Mouse (Mus musculus) myocyte (in vitro differentiated cells): ENCODE measurements around the gene BC024063. TPM values are rescaled to one million over a fixed set of nuclear protein-coding genes. Genes with fewer than 3 reads are reported as not detected.
A peak's percentile ranks its signal among the peaks of the same experiment; 100 is the strongest.

Experiments used
- H3K27me3 ChIP-seq: one replicate; pipeline ENCODE4 v1.6.1; 2011; ENCODE audit not compliant: control insufficient read depth, insufficient read depth, insufficient read length
- H3K36me3 ChIP-seq: one replicate; pipeline ENCODE4 v1.6.1; 2011; ENCODE audit not compliant: control insufficient read depth, insufficient read depth
- H3K4me2 ChIP-seq: one replicate; pipeline ENCODE4 v1.6.1; 2011; ENCODE audit warnings: low read depth, control low read depth
- H3K4me3 ChIP-seq: one replicate; pipeline ENCODE4 v1.5.1; 2011; ENCODE audit warnings: mild to moderate bottlenecking, control low read depth, moderate library complexity
- H3K79me2 ChIP-seq: one replicate; pipeline ENCODE4 v1.6.1; 2011; ENCODE audit not compliant: control insufficient read depth, insufficient read depth
- H3ac ChIP-seq: one replicate; pipeline ENCODE4 v1.6.1; 2011; ENCODE audit not compliant: control insufficient read depth, insufficient read length
- CEBPB ChIP-seq: IDR thresholded peaks from 2 replicates; pipeline ENCODE4 v1.6.1; 2011; ENCODE audit warnings: mild to moderate bottlenecking, moderate library complexity; ENCODE audit not compliant: poor library complexity, insufficient read depth, severe bottlenecking
- E2F4 ChIP-seq: IDR thresholded peaks from one replicate; pipeline ENCODE4 v1.6.1; 2011; ENCODE audit warnings: mild to moderate bottlenecking, control low read depth, moderate library complexity; ENCODE audit not compliant: insufficient read depth
- MAX ChIP-seq: IDR thresholded peaks from one replicate; pipeline ENCODE4 v1.6.1; 2011; ENCODE audit warnings: low read depth, mild to moderate bottlenecking, control low read depth
- MYOD1 ChIP-seq, 3 experiments: IDR thresholded peaks; one replicate each; pipeline ENCODE4 v1.6.1; 2011; ENCODE audit warnings: control low read depth in 2 of 3, low read depth in 2 of 3, mild to moderate bottlenecking in 2 of 3, moderate library complexity in 1 of 3; ENCODE audit not compliant: insufficient read length in 2 of 3, control insufficient read depth in 1 of 3
- MYOG ChIP-seq, 3 experiments: IDR thresholded peaks; one replicate each; pipeline ENCODE4 v1.6.1; 2011; ENCODE audit warnings: control low read depth in 2 of 3, low read depth in 2 of 3, mild to moderate bottlenecking in 2 of 3; ENCODE audit not compliant: insufficient read length in 2 of 3, control insufficient read depth in 1 of 3, insufficient read depth in 1 of 3
- POLR2A ChIP-seq: IDR thresholded peaks from one replicate; pipeline ENCODE4 v1.6.1; 2011; ENCODE audit warnings: low read depth, mild to moderate bottlenecking, control low read depth, moderate library complexity; ENCODE audit not compliant: insufficient read length
- POLR2AphosphoS2 ChIP-seq: IDR thresholded peaks from one replicate; pipeline ENCODE4 v1.6.1; 2011; ENCODE audit warnings: low read depth, control low read depth; ENCODE audit not compliant: insufficient read length
- REST ChIP-seq: IDR thresholded peaks from one replicate; pipeline ENCODE4 v1.6.1; 2011; ENCODE audit warnings: mild to moderate bottlenecking, control low read depth, moderate library complexity; ENCODE audit not compliant: insufficient read depth, insufficient read length
- SRF ChIP-seq: IDR thresholded peaks from one replicate; pipeline ENCODE4 v1.6.1; 2011; ENCODE audit warnings: low read depth; ENCODE audit not compliant: control insufficient read depth, insufficient read length
- TCF12 ChIP-seq: IDR thresholded peaks from one replicate; pipeline ENCODE4 v1.6.1; 2011; ENCODE audit warnings: mild to moderate bottlenecking, control low read depth; ENCODE audit not compliant: poor library complexity, insufficient read depth, severe bottlenecking
- TCF3 ChIP-seq: IDR thresholded peaks from one replicate; pipeline ENCODE4 v1.6.1; 2011; ENCODE audit warnings: low read depth, control low read depth; ENCODE audit not compliant: insufficient read length
- USF1 ChIP-seq: IDR thresholded peaks from one replicate; pipeline ENCODE4 v1.6.1; 2011; ENCODE audit warnings: low read depth, mild to moderate bottlenecking, control low read depth, moderate library complexity
- polyA plus RNA-seq: library from polyadenylated mRNA; unstranded; fragments of >200 nt; fragmentation: generic; extraction: Trizol; gene quantifications from one replicate; pipeline ENCODE4 v1.2.1, GENCODE M21; 2012; ENCODE audit warnings: missing spikeins

The BC024063 gene
- polyA plus RNA-seq, 1 experiment: 0.77 TPM

GRCm38 (mm10) chr10:82117206-82117605, 34.1 kb downstream of the BC024063 start:
- Histone ChIP-seq H3K36me3 (no peaks in the 10 kb centered on the region), H3K4me3 (no peak overlapping the region), H3K4me2 (no peak overlapping the region), H3ac (no peak overlapping the region), H3K27me3 (no peaks in the 10 kb centered on the region), H3K79me2 (no peaks in the 10 kb centered on the region)
- TF ChIP-seq POLR2A: no peak
- TF ChIP-seq MAX: no peak
- TF ChIP-seq TCF3: no peak
- no peak for TF ChIP-seq TCF12
- no peak for TF ChIP-seq MYOD1 (IDR thresholded peaks at IDR 0.05; ENCODE audit: control insufficient read depth in 1 of 3, insufficient read length in 2 of 3, low read depth in 2 of 3)
- TF ChIP-seq MYOG (IDR thresholded peaks at IDR 0.05; ENCODE audit: control insufficient read depth in 1 of 3, insufficient read depth in 1 of 3, insufficient read length in 2 of 3, low read depth in 2 of 3): no peak
- no peak for TF ChIP-seq REST
- TF ChIP-seq E2F4: no peak
- no peak for TF ChIP-seq SRF
- TF ChIP-seq POLR2AphosphoS2: no peak
- TF ChIP-seq USF1: no peak
- no peak for TF ChIP-seq CEBPB

DNA sequence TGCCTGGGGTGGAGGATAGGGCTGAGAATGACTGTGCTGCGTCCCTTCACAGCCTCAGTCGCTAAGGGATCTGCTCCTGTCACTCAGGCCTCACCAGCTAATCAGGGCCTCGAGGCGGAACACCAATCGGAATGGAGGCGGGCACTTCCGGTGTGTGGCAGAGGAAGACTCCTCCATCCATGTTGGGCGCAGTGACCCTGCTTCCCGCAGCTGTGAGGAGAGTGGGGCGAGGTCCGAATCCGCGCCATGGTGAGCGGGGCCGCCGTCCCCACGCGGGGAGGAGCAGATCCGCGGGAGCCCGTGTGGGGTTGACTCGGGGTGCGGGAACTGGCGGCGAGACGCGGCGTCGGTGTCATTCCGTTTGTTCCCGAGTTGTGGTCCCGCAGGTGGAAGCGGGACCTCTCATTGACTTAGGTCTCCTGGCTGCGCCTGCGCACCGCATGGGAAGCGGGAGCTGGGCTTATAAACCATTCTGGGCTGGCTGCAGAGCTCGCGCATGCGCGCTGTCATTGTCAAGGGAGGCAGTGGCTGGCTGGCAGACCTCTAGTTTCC, 44.8 kb downstream of the BC024063 start, which contains the start of gene AU041133:
Gene AU041133, plus strand, starts transcription at position 164 of the 552 bp plus-strand sequence.
- TF ChIP-seq SRF (no peak), TCF3 (no peak), POLR2A (peak; percentile 96), MAX (no peak), USF1 (no peak), POLR2AphosphoS2 (peak; percentile 89), MYOG (IDR thresholded peaks at IDR 0.05; ENCODE audit: control insufficient read depth in 1 of 3, insufficient read depth in 1 of 3, insufficient read length in 2 of 3, low read depth in 2 of 3) (peak in 1 of 3 experiments; percentile 20), E2F4 (no peak), REST (no peak), MYOD1 (IDR thresholded peaks at IDR 0.05; ENCODE audit: control insufficient read depth in 1 of 3, insufficient read length in 2 of 3, low read depth in 2 of 3) (peak in 2 of 3 experiments; percentile 24 to 33), TCF12 (no peak), CEBPB (no peak)
- no peaks in the 10 kb centered on the region for H3K27me3 ChIP-seq
- H3ac ChIP-seq: peak within 1 kb of the TSS; percentile 37
- peak within 1 kb of the TSS; percentile 58 for H3K4me2 ChIP-seq
- peak within 1 kb of the TSS; percentile 26 for H3K4me3 ChIP-seq
- H3K36me3 ChIP-seq: no peaks in the 10 kb centered on the region
- no peaks in the 10 kb centered on the region for H3K79me2 ChIP-seq

DNA sequence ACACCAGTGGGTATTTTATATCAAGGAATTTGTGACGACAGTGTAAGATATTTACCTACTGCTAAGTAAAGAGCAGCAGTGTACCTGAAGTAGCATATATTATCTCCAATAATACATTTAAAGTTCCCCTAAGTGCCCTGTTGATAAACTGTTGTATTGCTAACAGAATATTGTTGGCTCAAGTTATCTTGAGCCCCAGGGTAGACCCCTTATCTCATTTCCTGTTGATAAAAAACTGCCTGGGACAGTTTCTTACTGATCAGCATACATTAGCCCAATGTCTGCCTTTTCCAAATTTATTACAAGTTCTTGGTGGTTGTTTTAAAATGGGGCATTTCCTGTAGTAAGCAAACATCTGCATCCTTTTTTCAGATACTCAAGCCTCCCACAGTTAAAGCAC, 62.1 kb downstream of the BC024063 start:
- no peak overlapping the region for H3ac ChIP-seq
- H3K79me2 ChIP-seq: no peaks in the 10 kb centered on the region
- no peak overlapping the region for H3K4me3 ChIP-seq
- no peaks in the 10 kb centered on the region for H3K27me3 ChIP-seq
- peaks cover 2% of the 10 kb centered on the region for H3K36me3 ChIP-seq
- no peak for TF ChIP-seq MYOG (IDR thresholded peaks at IDR 0.05; ENCODE audit: control insufficient read depth in 1 of 3, insufficient read depth in 1 of 3, insufficient read length in 2 of 3, low read depth in 2 of 3)
- no peak for TF ChIP-seq MYOD1 (IDR thresholded peaks at IDR 0.05; ENCODE audit: control insufficient read depth in 1 of 3, insufficient read length in 2 of 3, low read depth in 2 of 3)
- TF ChIP-seq TCF12: no peak
- no peak for TF ChIP-seq SRF
- TF ChIP-seq CEBPB: no peak
- no peak overlapping the region for H3K4me2 ChIP-seq

- H3K4me3 ChIP-seq: no peak overlapping the region
- H3K79me2 ChIP-seq: no peaks in the 10 kb centered on the region
- H3ac ChIP-seq: no peak overlapping the region
- no peaks in the 10 kb centered on the region for H3K27me3 ChIP-seq
- no peak overlapping the region for H3K4me2 ChIP-seq
- peaks cover 21% of the 10 kb centered on the region for H3K36me3 ChIP-seq
- TF ChIP-seq MYOD1 (IDR thresholded peaks at IDR 0.05; ENCODE audit: control insufficient read depth in 1 of 3, insufficient read length in 2 of 3, low read depth in 2 of 3) (no peak), E2F4 (no peak), TCF12 (no peak), TCF3 (no peak), USF1 (no peak), CEBPB (no peak), SRF (no peak), REST (no peak), MYOG (IDR thresholded peaks at IDR 0.05; ENCODE audit: control insufficient read depth in 1 of 3, insufficient read depth in 1 of 3, insufficient read length in 2 of 3, low read depth in 2 of 3) (no peak), POLR2AphosphoS2 (no peak), MAX (no peak), POLR2A (no peak)
These were observed 64.4 kb downstream of the BC024063 start for GRCm38 (mm10) chr10:82147571-82147970.

Other genes starting within 250 kb of the BC024063 start
- gene Gm32687, start 219.4 kb upstream of the BC024063 start, polyA plus RNA-seq: not detected
- 0.60 TPM for gene Zfp781, start 152.9 kb upstream of the BC024063 start, polyA plus RNA-seq
- 0.86 TPM for gene Zfp873, start 35.2 kb upstream of the BC024063 start, polyA plus RNA-seq
- 0.64 TPM for gene AU041133, start 44.7 kb downstream of the BC024063 start, polyA plus RNA-seq
- gene Zfp938, start 157.9 kb downstream of the BC024063 start, polyA plus RNA-seq: 4.9 TPM
- not detected for gene 4932415D10Rik, start 233.2 kb downstream of the BC024063 start, polyA plus RNA-seq